Mouse (Mus musculus) embryo, embryonic 11 days (tissue): Measurements from ENCODE around the gene Kncn.

Experiments used
- DNase-seq: peaks from one replicate; pipeline ENCODE4 v3.0.0-alpha.2; 2015

The Kncn gene

GRCm38 (mm10) chr4:115884022-115884421 lies at the start of gene Kncn:
Gene Kncn (plus strand): TSS chr4:115884400.
- no peak for DNase-seq

DNA sequence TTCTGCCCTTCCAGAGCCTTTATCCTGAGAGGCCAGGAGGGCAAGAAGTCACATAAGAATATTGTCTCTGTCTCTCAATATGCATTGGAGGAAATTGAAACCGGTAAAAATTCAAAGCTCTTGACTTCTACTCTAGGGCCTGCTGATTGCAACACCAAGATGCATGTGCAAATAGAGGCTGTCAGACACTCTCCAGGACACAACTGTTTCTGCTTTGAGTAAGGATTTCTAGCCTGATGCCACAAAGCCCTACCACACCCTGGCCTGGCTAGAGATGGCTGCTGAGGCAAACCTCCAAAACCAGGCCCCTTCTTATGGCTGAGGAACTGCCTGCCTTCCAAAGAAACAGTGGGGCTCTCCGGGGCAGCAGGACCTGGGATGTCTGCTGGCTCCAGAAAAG lies 48.6 kb upstream of the Kncn start:
- no peak for DNase-seq

GRCm38 (mm10) chr4:115838196-115838595 lies 46.0 kb upstream of the Kncn start:
- no peak for DNase-seq

DNA sequence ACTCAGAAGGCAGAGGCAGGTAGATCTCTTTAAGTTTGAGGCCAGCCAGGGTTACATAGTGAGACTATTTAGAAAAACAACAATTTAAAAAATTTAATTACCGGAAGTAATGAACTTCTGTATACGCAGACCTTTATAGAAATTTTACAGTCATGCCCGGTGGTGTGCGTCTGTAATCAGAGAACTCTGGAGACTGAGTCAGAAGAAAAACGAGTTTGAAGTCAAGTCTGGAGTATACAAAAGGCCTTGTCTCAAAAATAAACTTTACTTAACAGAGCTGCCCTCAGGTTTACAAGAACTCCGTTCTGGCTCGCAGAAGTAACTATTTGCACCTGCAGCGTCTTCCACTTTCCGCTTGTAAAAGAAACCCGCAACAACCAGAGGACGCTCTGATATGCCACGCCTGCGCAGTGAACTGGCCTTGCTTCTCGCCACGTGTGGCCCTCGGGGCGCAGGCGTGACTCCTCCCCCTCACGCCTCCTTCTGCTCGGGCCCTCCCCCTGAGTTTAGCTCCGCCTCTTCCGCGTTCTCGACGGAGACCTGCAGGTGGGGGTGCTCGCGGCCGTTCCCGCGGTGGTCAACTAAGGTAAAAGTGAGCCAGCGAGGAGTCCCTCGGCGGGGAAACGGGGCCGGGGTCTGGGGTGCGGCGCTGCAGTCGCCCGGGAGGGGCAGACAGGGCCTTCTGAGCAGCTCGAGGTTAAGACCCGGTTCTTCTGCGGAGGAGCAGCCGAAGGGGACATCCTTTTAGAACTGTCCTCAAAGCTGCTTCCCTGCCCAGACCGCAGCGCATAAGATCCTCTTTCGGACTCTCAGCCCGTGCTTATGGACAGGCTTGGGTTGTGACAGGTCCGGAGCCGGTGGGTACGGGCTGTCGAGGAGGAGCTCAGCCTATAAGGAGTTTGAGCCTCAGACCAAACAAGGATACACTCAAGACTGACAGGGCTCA lies 45.2 kb upstream of the Kncn start, which contains the start of gene Mknk1:
Mknk1 (plus strand) TSS at position 503 of the 946 bp plus-strand sequence.
- peak; percentile 96 for DNase-seq

DNA sequence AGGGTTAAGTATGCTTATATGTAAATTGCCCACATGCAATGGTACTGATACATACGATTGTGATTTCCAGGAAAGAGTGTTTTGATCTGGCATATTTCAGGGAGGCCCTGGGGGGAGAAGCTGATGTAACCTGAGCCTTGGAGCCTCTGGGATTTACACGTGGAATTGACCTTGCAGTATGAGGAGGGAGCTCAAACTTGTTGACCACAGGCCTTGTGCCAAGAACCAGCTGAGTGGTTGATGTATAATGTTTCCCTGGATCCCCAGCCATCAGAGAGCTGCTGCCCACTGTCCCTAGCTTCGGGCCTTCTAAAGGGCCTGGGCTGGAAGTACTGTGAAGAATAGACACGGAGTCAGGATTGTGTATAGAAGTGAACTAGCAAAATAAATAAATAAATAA lies 44.2 kb upstream of the Kncn start:
- DNase-seq, result no peak

- no peak for DNase-seq
Observed at GRCm38 (mm10) chr4:115840842-115841241, 43.4 kb upstream of the Kncn start.

- DNase-seq, result peak; percentile 30
Observed at GRCm38 (mm10) chr4:115846656-115847055, 37.5 kb upstream of the Kncn start.

DNA sequence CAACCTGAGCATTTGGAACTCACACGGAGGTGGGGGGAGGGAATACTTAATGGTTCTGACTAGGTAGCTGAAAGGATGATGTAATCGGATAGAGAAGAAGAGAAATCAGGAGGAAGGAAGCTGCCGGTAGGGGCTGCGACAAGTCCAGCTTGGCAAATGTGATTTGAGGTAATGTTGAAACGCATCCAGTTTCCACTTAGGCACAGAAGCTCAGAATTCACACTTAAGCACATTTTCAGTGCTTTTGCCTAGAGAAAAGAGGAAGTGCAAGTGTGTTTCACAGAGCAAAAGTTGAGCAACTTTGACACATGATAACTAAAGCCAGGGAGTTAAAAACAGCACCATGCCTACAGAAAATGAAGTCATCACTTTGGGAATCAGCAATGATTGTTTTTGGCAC lies 36.8 kb upstream of the Kncn start:
- no peak for DNase-seq

GRCm38 (mm10) chr4:115848083-115848482 lies 36.1 kb upstream of the Kncn start:
- no peak for DNase-seq

- no peak for DNase-seq
Observed at GRCm38 (mm10) chr4:115848990-115849677, 35.1 kb upstream of the Kncn start.

GRCm38 (mm10) chr4:115850111-115850510 lies 34.1 kb upstream of the Kncn start:
- no peak for DNase-seq

DNA sequence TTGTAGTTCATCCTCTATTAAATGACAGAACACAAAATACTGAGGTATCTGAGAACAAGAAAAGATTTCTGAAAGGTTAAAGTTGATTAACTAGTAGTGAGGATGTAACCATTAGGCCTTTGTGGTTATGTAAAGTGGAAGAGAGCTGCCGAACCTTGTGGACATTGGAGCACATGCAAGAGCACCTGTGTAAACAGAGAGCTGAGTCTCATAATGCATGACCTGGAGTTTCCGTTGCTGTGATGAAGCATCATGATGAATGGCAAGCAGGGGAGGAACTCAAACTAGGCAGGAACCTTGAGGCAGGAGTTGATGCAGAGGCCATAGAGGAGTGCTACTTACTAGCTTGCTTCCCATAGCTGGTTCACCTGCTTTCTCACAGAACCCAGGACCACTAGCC lies 33.6 kb upstream of the Kncn start:
- DNase-seq, result no peak

DNA sequence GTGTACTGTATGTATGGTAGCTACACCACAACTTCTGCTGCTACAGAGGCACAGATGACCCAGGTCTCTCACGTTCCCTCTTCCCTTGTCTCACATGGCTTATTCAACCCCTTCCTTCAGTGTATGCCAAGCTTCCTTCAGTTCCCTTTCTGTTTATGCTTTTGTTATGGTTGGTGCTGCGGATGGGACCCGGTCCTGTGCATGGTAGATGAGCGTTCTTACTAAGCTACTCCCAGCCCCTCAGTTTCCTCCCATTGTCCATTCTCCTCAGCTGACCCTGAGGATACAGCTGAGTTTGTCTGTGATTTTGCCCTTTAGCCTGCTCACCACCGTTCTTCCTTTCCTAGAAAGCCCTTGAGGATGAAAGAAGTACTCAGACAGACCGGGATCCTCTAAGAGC lies 32.6 kb upstream of the Kncn start:
- DNase-seq, result no peak

DNA sequence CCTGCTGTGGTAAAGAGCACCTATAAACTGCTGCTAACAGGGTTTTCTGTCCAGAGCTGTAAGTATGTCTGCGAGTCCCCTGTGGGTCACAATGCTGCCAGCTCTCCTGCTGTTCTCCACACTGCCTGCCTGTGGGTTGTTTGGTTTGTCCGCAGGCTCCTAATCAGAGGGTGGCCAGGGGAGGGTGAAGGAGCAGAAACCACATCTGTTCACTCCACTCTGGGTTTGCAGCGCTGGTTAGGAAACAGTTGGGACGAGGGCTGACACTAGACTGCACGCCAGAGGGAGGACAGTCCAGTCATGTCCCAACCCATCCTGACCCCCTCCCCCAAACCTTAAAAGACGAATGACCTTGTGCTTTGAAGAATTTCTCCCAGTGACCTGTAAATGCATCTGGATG lies 29.1 kb upstream of the Kncn start:
- peak; percentile 17 for DNase-seq

GRCm38 (mm10) chr4:115855609-115856008 lies 28.6 kb upstream of the Kncn start:
- DNase-seq, result no peak

GRCm38 (mm10) chr4:115856282-115856681 lies 27.9 kb upstream of the Kncn start:
- no peak for DNase-seq

- no peak for DNase-seq
Observed at GRCm38 (mm10) chr4:115857293-115857883, 26.8 kb upstream of the Kncn start.

DNA sequence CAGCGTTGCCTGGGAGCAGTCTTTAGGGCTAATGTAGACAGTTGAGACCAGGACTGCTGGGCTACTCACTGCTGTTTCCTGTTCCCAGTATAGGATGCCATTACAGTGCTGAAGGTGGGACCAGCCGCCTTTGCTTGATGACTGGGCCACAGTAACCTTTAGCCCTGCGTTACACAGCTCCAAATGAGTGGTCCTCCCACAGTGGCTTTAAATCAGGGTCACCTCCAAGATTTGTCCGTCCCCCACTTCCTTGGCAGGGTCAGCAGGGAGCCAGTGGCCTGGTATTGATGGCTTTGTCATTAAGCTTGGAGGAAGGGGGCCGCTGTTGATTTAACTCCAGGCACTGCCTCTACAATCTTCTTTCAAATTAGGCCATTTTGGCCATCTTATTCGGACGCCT lies 20.8 kb upstream of the Kncn start:
- no peak for DNase-seq

DNA sequence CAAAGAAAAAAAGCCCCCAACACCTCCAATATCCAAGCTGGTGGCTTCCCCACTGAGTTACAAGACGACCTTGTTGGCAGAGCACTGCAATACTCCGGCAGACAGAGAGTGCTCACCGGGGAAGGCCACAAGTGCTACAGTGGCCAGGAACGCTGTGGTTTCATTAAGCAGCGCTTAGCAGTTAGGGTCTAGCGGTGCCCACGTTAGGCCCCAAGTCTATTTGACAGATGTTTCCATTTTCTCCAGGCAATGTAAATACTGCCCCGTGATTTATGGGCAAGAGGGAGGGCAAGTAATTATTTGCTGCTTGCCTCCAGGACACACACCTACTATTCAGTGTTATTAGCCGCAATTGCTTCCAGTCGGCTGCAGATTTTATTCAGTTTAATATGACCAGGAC lies 20.3 kb upstream of the Kncn start:
- peak; percentile 69 for DNase-seq

DNA sequence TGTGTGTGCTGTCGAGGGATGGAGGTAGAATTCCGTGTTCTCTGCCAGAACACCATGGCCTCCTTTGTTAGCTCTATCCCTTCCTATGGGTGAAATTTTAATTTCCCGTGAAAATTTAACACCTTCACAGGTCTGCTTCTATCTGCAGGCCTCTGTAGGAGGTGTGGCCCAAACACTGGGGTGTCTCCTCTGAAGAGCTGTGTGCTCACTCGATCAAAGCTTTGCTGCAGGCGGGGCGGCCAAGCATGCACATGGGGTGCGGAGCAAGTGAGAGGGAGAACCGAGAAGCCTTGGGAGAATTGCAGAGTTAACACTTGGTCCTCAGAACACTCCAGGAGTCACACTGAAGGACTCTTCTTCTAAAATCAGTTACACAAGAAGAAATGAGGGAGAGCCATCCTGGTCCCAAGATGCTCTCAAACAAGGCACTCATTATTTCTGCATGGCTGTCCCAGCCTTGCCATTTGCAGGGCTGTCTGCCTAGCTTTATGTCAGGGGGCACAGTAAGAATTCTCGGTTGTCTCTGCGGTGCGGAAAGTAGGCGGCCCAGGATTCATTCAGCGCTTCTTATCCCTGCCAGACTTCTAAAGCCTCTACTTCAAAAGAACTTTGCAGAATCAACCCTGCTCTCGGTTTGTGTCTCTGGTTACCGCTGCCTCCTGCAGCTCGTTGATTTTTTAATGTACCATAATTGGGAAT lies 14.5 kb upstream of the Kncn start:
- DNase-seq, result no peak

- DNase-seq, result no peak
Observed at GRCm38 (mm10) chr4:115873231-115873630, 11.0 kb upstream of the Kncn start.

DNA sequence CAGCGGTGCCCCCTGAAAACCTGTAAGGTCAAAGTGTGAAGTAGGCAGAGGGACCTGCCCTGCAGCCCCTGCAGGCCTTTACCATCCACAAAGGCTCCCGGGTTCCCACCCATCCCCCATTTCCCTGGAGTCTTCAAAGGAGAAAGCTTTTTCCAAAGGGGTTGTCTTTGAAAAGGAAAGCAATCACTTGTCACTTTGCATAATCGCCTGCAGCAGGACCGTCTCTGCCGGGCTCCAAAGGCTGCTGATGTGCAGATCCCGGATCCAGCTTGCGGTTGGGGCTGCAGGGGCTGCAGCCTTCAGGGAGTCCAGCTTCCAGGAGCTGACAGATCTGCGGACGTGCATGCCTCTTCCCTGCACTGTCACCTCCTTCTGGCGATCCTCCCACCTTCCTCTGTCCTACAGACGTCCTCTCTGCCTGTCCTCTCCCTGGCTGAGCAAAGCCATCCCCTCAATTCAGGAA lies 6.0 kb upstream of the Kncn start:
- DNase-seq, result peak; percentile 80

- no peak for DNase-seq
Observed at GRCm38 (mm10) chr4:115878828-115879227, 5.4 kb upstream of the Kncn start.
